Mouse (Mus musculus) left cerebral cortex, postnatal 25 days (tissue): ENCODE results near the gene Gan. TPM values are rescaled to one million over a fixed set of nuclear protein-coding genes. Genes with fewer than 3 reads are reported as not detected.

Source experiments
- DNase-seq, 2 experiments: peaks; one replicate each; pipeline ENCODE4 v3.0.0; 2022; ENCODE audit warnings: low spot score in 2 of 2, mixed read lengths in 1 of 2
- intact Hi-C: fragments of 180-260 bp; cut with DNase I; formaldehyde crosslinking; loops from one replicate; pipeline ENCODE4 v1.15.1; 2025
- total RNA-seq, 2 experiments: library from RNA; stranded (reverse); gene quantifications; 2 replicates each; pipeline ENCODE4 v1.2.3; 2021

Gene Gan
- total RNA-seq, 2 experiments from 2014 or later: 16.8 to 17.9 TPM

- intact Hi-C loops: no loop called here
- DNase-seq: no peak
These were observed 818 bp upstream of the Gan start for GRCm38 (mm10) chr8:117156866-117157768.

- DNase-seq: peak; percentile 98 to 99
- intact Hi-C loops: no loop called here
These were observed 205 bp upstream of the Gan start for GRCm38 (mm10) chr8:117157769-117158091.

DNA sequence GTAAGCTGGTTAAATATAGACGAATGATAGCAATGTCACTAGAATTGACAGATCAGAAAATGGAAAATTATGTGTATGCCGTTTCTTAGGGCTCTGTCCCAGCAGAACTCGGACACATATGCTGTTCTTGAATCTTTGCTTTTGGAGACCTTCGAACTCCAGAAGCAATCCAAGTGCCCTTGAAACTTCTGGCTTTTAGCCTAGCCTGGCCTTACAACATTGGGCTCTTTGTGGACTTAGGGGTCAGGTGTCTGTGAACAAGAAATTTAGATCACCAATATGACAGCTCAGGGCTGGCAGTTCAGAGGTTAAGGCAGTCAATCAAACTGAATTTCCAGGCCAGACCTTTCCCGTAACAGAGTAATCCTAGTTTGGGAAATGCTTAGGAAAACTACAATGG, 1.1 kb downstream of the Gan start:
- DNase-seq: no peak
- intact Hi-C loops: no loop called here

DNA sequence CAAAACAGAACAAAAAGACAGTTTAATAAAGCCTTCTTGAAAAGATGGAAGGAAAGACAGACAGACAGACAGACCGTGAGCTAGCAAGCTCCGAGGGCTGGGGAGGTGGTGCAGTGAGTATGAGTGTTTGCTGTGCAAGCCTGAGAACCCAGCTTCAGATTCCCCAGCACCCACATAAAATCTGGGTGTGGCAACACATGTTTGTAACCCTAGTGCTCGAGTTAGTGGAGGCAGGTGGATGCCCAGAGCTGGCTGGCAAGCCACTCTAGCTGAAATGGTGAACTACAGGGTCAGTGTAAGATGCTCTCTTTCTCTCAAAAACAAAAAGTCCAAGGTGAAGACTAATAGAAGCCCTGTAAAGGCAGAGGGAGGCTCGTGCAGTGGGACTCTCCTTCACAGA, 7.0 kb downstream of the Gan start:
- no peak for DNase-seq

GRCm38 (mm10) chr8:117165542-117165941, 7.6 kb downstream of the Gan start:
- intact Hi-C loops: no loop called here
- no peak for DNase-seq

More for the DNA sequence above, 7.0 kb downstream of the Gan start:
- intact Hi-C loops: no loop called here

DNA sequence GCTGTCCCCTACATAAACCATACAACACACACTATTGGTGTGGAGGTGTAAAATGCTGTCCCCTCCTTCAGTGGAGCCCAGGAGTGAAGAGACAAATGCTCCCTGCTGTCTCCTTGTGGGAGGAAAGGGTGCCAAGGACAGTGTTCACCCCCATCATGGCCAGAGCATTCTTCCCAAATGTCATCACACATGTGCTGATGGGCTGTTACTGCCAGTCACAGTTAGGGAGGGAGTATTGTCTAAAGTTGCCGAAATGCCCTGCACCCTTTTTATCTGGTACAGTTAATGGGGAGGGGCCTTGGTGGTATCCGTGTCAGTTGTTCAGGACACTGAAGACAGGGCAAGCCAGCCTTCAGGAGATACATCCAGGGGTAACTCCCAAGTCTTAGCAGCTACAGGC, 8.6 kb downstream of the Gan start:
- DNase-seq: no peak
- intact Hi-C loops: no loop called here

- intact Hi-C loops: no loop called here
These were observed 9.4 kb downstream of the Gan start for GRCm38 (mm10) chr8:117167243-117167883.

GRCm38 (mm10) chr8:117168378-117168777, 10.4 kb downstream of the Gan start:
- intact Hi-C loops: no loop called here
- no peak for DNase-seq

More at GRCm38 (mm10) chr8:117167243-117167883, 9.4 kb downstream of the Gan start:
- DNase-seq: no peak

GRCm38 (mm10) chr8:117171826-117172225, 13.9 kb downstream of the Gan start:
- intact Hi-C loops: no loop called here

DNA sequence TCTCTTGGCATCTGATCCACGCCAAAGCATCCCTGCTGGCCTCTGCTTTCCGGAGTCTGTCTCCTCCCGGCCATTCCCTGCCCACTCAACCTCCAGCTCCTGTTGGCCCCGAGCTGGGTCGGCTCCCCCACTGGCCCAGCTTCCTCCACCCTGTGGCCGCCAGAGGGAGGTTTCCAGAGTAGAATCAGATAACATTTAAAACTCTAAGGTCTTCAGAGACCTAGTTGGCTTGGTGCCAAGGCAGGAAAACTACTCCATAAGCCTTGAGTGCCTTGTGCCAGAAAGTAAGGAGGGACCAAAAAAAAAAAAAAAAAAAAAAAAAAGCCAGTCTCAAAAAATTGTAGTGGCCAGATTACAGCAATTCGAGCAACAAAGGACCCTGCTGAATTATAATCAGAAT, 15.0 kb downstream of the Gan start:
- no peak for DNase-seq
- intact Hi-C loops: no loop called here

More at GRCm38 (mm10) chr8:117171826-117172225, 13.9 kb downstream of the Gan start:
- DNase-seq: no peak

- no peak for DNase-seq
- intact Hi-C loops: no loop called here
These were observed 15.8 kb downstream of the Gan start for GRCm38 (mm10) chr8:117173690-117174089.

- no peak for DNase-seq
These were observed 16.6 kb downstream of the Gan start for GRCm38 (mm10) chr8:117174536-117174935.

DNA sequence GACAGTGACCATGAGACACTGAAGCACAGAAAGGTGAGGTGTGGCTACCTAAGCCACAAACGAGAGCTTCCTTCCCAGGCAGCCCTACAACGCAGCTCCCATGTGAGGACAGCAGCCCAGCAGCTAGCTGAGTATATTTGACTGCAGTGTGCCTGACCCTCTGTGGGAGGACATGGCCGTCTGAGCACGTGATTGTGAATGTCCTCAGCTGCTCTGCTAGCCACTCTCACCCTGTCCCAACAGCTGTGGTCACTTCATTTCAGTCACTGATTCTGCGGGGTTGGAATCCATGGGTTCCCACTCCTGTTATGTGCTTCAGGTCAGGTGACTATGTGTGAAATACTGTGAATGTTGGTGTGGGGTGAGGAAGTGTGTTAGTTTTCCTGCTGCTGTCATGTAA, 18.4 kb downstream of the Gan start:
- DNase-seq: no peak
- intact Hi-C loops: no loop called here

More at GRCm38 (mm10) chr8:117174536-117174935, 16.6 kb downstream of the Gan start:
- intact Hi-C loops: no loop called here

DNA sequence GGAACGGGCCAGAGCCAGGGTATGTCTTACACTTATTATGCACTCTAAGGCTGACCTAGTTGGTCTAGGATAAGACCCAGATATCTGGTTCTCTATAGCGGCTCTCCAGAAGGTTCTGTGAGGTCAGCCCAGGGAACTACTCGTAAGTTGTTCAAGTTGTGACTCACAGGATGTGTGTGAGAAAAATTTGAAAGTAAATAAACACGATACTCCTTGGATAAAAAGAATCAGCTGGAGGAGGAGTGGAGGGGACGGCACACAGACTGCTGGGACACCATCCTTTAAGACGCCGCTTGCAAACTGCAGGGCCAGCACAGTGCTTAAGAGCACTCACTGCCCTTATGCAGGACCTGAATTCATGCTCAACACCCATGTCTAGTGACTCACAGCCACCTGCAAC, 19.3 kb downstream of the Gan start:
- intact Hi-C loops: no loop called here
- no peak for DNase-seq

DNA sequence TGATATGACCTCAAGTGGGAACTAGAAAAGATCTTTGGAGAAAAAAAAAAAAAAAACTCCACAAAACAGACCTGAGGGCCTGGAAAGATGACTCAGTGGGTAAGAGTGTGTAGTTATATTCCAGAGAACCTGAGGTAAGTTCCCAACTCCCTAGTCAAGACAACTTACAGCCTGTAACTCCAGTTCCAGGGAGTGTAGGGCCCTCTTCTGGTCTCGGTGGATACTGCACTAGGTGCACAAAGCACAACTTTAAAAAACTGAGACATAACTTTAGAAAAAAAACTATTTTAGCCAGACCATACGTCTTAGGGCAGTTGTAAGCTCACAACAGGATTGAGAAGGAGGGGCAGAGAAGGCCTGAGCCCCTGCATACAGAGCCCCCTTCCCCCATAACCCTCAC, 20.1 kb downstream of the Gan start:
- intact Hi-C loops: no loop called here
- no peak for DNase-seq

DNA sequence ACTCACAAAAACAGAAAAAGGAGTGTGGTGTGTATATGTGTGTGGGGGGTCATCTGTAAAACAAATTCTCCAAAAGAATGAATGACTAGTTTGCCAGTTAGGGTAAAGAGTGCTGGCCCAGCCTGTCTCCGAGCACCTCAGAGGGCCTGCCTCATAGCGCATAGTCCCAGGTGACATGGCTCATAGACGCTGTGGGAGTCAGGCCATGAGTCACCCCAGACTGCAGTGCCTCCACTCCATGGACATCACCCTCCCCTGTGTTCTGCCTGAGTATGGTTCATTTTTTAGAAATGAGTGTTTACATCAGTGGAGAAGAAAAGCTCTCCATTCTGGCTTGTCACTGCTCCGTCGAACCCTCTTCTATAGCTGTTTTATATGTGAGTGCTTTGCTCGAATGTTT, 20.7 kb downstream of the Gan start:
- DNase-seq: peak in 1 of 2 experiments; percentile 11
- intact Hi-C loops: no loop called here

GRCm38 (mm10) chr8:117182746-117183145, 24.8 kb downstream of the Gan start:
- DNase-seq: no peak
- intact Hi-C loops: no loop called here

DNA sequence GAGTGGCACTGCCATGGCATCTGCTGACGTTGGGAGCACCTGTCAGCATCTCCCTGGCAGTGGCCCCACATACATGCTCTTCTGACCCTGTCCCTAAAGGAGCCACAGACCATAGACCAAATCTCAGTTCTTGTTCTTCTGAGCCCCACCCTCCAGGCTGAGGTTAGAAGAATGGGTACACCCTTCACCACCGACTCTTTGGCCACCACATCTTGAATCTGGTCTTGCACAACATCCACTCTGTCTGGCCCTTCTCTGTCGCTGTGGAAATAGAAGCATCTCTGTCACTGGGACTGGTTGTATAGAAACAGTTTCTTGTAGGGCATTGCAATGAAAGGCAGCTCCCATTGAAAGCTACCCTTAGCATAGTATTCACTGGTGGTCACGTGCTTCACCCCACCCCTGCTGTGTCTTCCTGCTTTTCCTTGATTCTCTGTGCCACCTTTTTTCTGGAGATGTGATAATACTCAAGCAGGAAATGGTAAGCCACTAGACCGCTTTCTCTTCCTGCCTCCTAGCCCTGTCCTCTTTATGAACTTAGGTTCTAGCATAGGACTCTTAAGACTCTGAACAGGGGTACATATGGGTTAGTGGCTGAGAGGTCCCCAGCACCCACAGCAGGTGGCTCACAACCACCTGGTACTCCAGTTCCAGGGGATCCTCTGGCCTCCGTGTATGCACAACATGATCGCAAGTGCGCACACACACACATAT, 25.9 kb downstream of the Gan start:
- no peak for DNase-seq
- intact Hi-C loops: no loop called here

GRCm38 (mm10) chr8:117194355-117194754, 36.4 kb downstream of the Gan start:
- DNase-seq: peak; percentile 24 to 40
- intact Hi-C loops: no loop called here

- intact Hi-C loops: no loop called here
- DNase-seq: no peak
These were observed 38.7 kb downstream of the Gan start for GRCm38 (mm10) chr8:117196593-117196992.
